Mouse (Mus musculus) stomach, postnatal 0 days (tissue): ENCODE measurements around the gene Aldh1a1.

Experiments used
- CTCF ChIP-seq: IDR thresholded peaks from 2 replicates; pipeline ENCODE4 v1.5.1; 2016; ENCODE audit warnings: antibody characterized with exemption, low read depth, mild to moderate bottlenecking, moderate library complexity
- EP300 ChIP-seq: optimal IDR thresholded peaks from 2 replicates; pipeline ENCODE3; 2016; ENCODE audit warnings: antibody characterized with exemption

DNA sequence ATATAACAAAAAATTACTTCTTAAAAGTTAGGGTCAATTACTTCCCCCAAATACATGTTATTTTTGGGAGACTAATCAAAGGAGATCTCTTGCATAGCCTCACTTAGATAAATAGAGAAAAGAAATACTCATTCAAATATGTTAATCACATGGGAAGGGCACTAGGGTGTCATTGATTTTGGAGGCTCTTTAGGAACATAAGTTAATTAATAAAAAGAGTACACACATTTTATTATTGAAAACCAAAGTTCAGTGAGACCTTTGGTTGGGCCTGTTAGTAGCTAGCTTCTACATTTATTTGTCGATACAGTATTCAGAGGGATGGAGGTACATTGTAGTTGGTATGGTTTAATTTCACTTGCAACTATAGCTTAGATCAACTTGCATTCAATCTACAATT is 52.4 kb downstream of the Aldh1a1 start:
- TF ChIP-seq CTCF: no peak
- no peak for TF ChIP-seq EP300
